Mouse (Mus musculus) neural tube, embryonic 15.5 days (tissue): ENCODE data around the gene Tespa1. TPM values are rescaled to one million over a fixed set of nuclear protein-coding genes. Genes with fewer than 3 reads are reported as not detected.
"Not testable (repeated sequence)": the region's sequence is repeated elsewhere in the genome, so short reads cannot be mapped to it uniquely, and the experiment has no call there.

ENCODE experiments used
- ATAC-seq: fragments of 200-750 bp; cut with Nextera tagmentation; 2 replicates; pipeline ENCODE4 v1.8.0; 2017; ENCODE audit warnings: mild to moderate bottlenecking, moderate TSS enrichment, moderate library complexity; ENCODE audit not compliant: low FRiP score
- H3K27ac ChIP-seq: fragments of 300-500 bp; sonication (generic); replicated peaks from 2 replicates; pipeline ENCODE4 v1.5.1; 2015; ENCODE audit warnings: mild to moderate bottlenecking, inconsistent platforms
- H3K27me3 ChIP-seq: fragments of 300-500 bp; sonication (generic); replicated peaks from 2 replicates; pipeline ENCODE4 v1.6.1; 2015; ENCODE audit warnings: inconsistent platforms
- H3K36me3 ChIP-seq: fragments of 300-500 bp; sonication (generic); 2 replicates; pipeline ENCODE4 v1.6.1; 2015; ENCODE audit warnings: inconsistent platforms
- H3K4me1 ChIP-seq: fragments of 300-500 bp; sonication (generic); 2 replicates; pipeline ENCODE4 v1.6.1; 2015; ENCODE audit warnings: inconsistent platforms
- H3K4me2 ChIP-seq: fragments of 300-500 bp; sonication (generic); 2 replicates; pipeline ENCODE4 v1.6.1; 2015; ENCODE audit warnings: inconsistent platforms, mild to moderate bottlenecking, moderate library complexity
- H3K4me3 ChIP-seq: fragments of 300-500 bp; sonication (generic); replicated peaks from 2 replicates; pipeline ENCODE4 v1.5.1; 2015; ENCODE audit warnings: mild to moderate bottlenecking, inconsistent platforms
- H3K9ac ChIP-seq: fragments of 300-500 bp; sonication (generic); replicated peaks from 2 replicates; pipeline ENCODE4 v1.6.1; 2015; ENCODE audit warnings: mild to moderate bottlenecking, inconsistent platforms
- H3K9me3 ChIP-seq: fragments of 300-500 bp; sonication (generic); replicated peaks from 2 replicates; pipeline ENCODE4 v1.6.1; 2016; ENCODE audit warnings: inconsistent platforms
- WGBS: fragments of 180-500 bp; shearing (Covaris S2); methylation state at CpG from one replicate; pipeline ENCODE4 v1.1.7; 2015; ENCODE audit warnings: mixed read lengths; 5-methylcytosine and 5-hydroxymethylcytosine counted together
- polyA plus RNA-seq: library from polyadenylated mRNA; unstranded; fragments of >200 nt; fragmentation: Nextera tagmentation; extraction: Ambion mirVana; gene quantifications from 2 replicates; pipeline ENCODE4 v1.2.1, GENCODE M21; 2015

Tespa1 gene
- polyA plus RNA-seq, 1 experiment from 2014 or later = 0.37 TPM

DNA sequence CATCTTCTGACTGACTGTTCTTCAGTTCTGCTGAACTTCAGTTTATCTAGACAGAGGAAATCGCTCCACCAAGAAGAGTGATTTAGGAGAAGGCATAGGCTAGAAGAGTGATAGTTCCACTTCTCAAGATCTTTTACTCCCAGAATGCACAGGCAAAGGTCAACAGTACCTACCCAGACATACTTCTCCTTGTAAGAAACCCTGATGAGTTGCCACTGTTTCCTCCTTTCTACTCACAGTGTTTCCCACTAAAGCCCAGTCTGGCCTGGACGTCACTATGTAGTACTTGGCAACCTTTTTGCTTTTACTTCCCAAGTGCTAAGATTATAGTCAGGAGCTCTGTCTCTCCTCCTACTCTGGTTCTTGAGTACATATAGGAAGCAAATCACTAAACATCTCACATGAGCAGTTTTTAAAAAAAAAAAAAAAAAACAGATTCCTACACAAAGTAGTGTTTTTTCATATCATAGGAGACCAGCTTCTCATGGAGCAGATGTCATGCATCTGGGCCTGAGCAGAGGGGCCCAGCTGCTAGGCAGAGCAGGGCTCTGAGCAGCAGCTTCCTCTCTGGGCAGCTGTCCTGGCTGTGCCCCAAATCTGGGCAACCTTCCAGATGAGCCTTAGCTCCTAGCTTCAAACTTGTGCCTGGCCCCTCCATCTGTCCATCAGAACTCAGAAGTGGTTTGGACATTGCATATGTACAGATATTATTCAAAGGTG, 8.4 kb upstream of the Tespa1 start:
- Histone ChIP-seq H3K9me3 (no peaks in the 10 kb centered on the region), H3K27ac (no peak overlapping the region), H3K36me3 (no peaks in the 10 kb centered on the region), H3K9ac (no peak overlapping the region), H3K4me3 (no peak overlapping the region), H3K27me3 (no peaks in the 10 kb centered on the region), H3K4me2 (no peak overlapping the region), H3K4me1 (no peaks in the 10 kb centered on the region)
- WGBS = 71% methylated on average over 2 of the region's 2 CpGs
- ATAC-seq = no peak

GRCm38 (mm10) chr10:130315846-130316245, 6.8 kb upstream of the Tespa1 start:
- no peak overlapping the region for H3K27ac ChIP-seq
- no peak for ATAC-seq
- no peaks in the 10 kb centered on the region for H3K36me3 ChIP-seq
- H3K27me3 ChIP-seq = no peaks in the 10 kb centered on the region
- H3K4me1 ChIP-seq = no peaks in the 10 kb centered on the region
- H3K9ac ChIP-seq = no peak overlapping the region
- no peaks in the 10 kb centered on the region for H3K9me3 ChIP-seq
- H3K4me3 ChIP-seq = no peak overlapping the region
- H3K4me2 ChIP-seq = no peak overlapping the region

GRCm38 (mm10) chr10:130318720-130319119, 4.0 kb upstream of the Tespa1 start:
- H3K4me2 ChIP-seq = no peak overlapping the region
- H3K9me3 ChIP-seq = no peaks in the 10 kb centered on the region
- no peaks in the 10 kb centered on the region for H3K36me3 ChIP-seq
- no peak for ATAC-seq
- H3K4me3 ChIP-seq = no peak overlapping the region
- H3K27me3 ChIP-seq = no peaks in the 10 kb centered on the region
- H3K4me1 ChIP-seq = no peaks in the 10 kb centered on the region
- no peak overlapping the region for H3K9ac ChIP-seq
- WGBS = 84% methylated on average over 4 of the region's 4 CpGs
- no peak overlapping the region for H3K27ac ChIP-seq

GRCm38 (mm10) chr10:130320715-130321114, 2.0 kb upstream of the Tespa1 start:
- no peaks in the 10 kb centered on the region for H3K9me3 ChIP-seq
- WGBS = 90% methylated on average over 2 of the region's 2 CpGs
- no peak overlapping the region for H3K4me2 ChIP-seq
- H3K36me3 ChIP-seq = no peaks in the 10 kb centered on the region
- H3K27ac ChIP-seq = no peak overlapping the region
- no peak for ATAC-seq
- no peak overlapping the region for H3K4me3 ChIP-seq
- H3K27me3 ChIP-seq = no peaks in the 10 kb centered on the region
- no peak overlapping the region for H3K9ac ChIP-seq
- H3K4me1 ChIP-seq = no peaks in the 10 kb centered on the region

DNA sequence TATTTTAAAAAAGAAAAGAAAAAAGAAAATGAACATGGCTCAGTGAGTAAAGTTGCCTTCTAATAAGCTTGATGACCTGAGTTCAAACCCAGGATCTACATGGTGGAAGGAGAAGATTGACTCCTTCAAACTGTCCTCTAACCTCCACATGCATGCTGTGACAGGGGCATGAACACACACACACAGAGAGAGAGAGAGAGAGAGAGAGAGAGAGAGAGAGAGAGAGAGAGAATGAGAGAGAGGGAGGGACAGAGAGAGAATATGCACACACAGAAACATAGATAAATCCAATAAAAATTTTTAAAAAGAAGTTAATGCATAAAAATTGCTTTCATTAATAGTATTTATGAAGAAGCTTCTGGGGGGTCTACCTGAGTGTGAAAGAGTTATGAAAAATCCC, 608 bp upstream of the Tespa1 start:
- H3K4me3 ChIP-seq = no peak overlapping the region
- no peaks in the 10 kb centered on the region for H3K36me3 ChIP-seq
- no peak overlapping the region for H3K4me2 ChIP-seq
- H3K27ac ChIP-seq = no peak overlapping the region
- H3K4me1 ChIP-seq = no peaks in the 10 kb centered on the region
- no peak for ATAC-seq
- H3K9me3 ChIP-seq = no peaks in the 10 kb centered on the region
- no peaks in the 10 kb centered on the region for H3K27me3 ChIP-seq
- no peak overlapping the region for H3K9ac ChIP-seq

- ATAC-seq = no peak
- Histone ChIP-seq H3K36me3 (no peaks in the 10 kb centered on the region), H3K27me3 (no peaks in the 10 kb centered on the region), H3K27ac (no peak overlapping the region), H3K4me1 (no peaks in the 10 kb centered on the region), H3K9ac (no peak overlapping the region), H3K9me3 (no peaks in the 10 kb centered on the region), H3K4me3 (no peak overlapping the region), H3K4me2 (no peak overlapping the region)
- WGBS = 93% methylated on average over 4 of the region's 4 CpGs
Measured at GRCm38 (mm10) chr10:130324243-130324642, 1.6 kb downstream of the Tespa1 start.

DNA sequence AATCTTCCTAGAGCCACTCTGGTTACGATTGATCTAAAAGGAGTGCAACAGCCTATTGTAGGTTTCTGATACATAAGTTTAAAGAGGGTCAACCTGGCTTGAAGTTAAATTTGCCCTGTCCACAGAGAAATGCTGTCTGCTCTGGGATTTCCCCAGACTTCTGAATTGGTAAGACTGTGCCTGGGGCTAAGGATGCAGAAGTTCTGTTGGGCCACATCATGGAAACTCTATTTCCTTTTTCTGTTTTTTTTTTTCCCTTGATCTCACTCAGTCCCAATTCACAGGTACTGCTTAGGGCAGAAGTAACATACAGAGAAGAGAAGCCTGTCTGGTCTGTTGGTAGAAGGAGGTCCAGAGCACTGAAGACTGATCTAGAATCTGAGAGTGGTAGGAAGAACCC, 8.0 kb downstream of the Tespa1 start:
- Histone ChIP-seq H3K9me3 (no peaks in the 10 kb centered on the region), H3K4me2 (no peak overlapping the region), H3K27me3 (no peaks in the 10 kb centered on the region), H3K36me3 (no peaks in the 10 kb centered on the region), H3K4me1 (no peaks in the 10 kb centered on the region), H3K27ac (no peak overlapping the region), H3K9ac (no peak overlapping the region), H3K4me3 (no peak overlapping the region)
- 92% methylated on average over 1 of the region's 1 CpGs for WGBS
- no peak for ATAC-seq

- no peak overlapping the region for H3K4me3 ChIP-seq
- ATAC-seq = no peak
- no peaks in the 10 kb centered on the region for H3K36me3 ChIP-seq
- no peaks in the 10 kb centered on the region for H3K9me3 ChIP-seq
- 93% methylated on average over 1 of the region's 1 CpGs for WGBS
- H3K27ac ChIP-seq = no peak overlapping the region
- H3K4me2 ChIP-seq = no peak overlapping the region
- H3K4me1 ChIP-seq = no peaks in the 10 kb centered on the region
- no peaks in the 10 kb centered on the region for H3K27me3 ChIP-seq
- no peak overlapping the region for H3K9ac ChIP-seq
Measured at GRCm38 (mm10) chr10:130336385-130336784, 13.7 kb downstream of the Tespa1 start.

DNA sequence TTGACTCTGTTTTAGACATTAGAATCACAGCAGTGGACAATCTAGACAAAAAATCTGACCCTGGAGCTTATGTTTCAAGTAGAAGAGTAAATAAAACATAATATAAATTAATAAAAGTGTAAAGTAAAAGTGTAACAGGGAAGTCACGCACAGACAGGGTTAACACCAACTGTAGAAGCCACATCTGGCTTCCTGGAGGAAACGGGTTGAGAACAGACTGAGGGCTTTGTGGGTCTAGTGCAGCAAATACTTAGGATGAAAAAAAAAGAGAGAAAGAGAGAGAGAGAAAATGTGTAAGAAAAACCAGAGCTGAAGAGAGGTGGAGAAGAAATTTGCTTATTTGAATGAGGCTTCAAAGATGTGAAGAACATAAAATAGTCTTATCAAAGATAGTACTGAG, 14.9 kb downstream of the Tespa1 start:
- no peak overlapping the region for H3K4me3 ChIP-seq

GRCm38 (mm10) chr10:130340050-130340449, 17.4 kb downstream of the Tespa1 start:
- H3K36me3 ChIP-seq, H3K9me3 ChIP-seq, H3K27me3 ChIP-seq, ATAC-seq, H3K27ac ChIP-seq, H3K9ac ChIP-seq, H3K4me2 ChIP-seq, H3K4me1 ChIP-seq, H3K4me3 ChIP-seq: not testable (repeated sequence)
- 93% methylated on average over 4 of the region's 4 CpGs for WGBS

More for the DNA sequence above, 14.9 kb downstream of the Tespa1 start:
- Histone ChIP-seq H3K4me1 (no peaks in the 10 kb centered on the region), H3K4me2 (no peak overlapping the region), H3K27me3 (no peaks in the 10 kb centered on the region), H3K36me3 (no peaks in the 10 kb centered on the region), H3K9ac (no peak overlapping the region), H3K9me3 (no peaks in the 10 kb centered on the region), H3K27ac (no peak overlapping the region)
- 74% methylated on average over 2 of the region's 2 CpGs for WGBS
- no peak for ATAC-seq

- H3K4me1 ChIP-seq = no peaks in the 10 kb centered on the region
- whole genome bisulfite sequencing = 97% methylated on average over 1 of the region's 1 CpGs
- ATAC-seq = no peak
- no peaks in the 10 kb centered on the region for H3K9me3 ChIP-seq
- no peak overlapping the region for H3K27ac ChIP-seq
- no peak overlapping the region for H3K9ac ChIP-seq
- H3K36me3 ChIP-seq = no peaks in the 10 kb centered on the region
- H3K27me3 ChIP-seq = no peaks in the 10 kb centered on the region
- H3K4me2 ChIP-seq = no peak overlapping the region
- H3K4me3 ChIP-seq = no peak overlapping the region
Measured at GRCm38 (mm10) chr10:130344056-130344455, 21.4 kb downstream of the Tespa1 start.

- no peak overlapping the region for H3K9ac ChIP-seq
- no peak overlapping the region for H3K4me3 ChIP-seq
- H3K9me3 ChIP-seq = no peaks in the 10 kb centered on the region
- no peaks in the 10 kb centered on the region for H3K4me1 ChIP-seq
- ATAC-seq = peak; percentile 84; the same call in 1 of the 2 replicates
- H3K27me3 ChIP-seq = no peaks in the 10 kb centered on the region
- no peak overlapping the region for H3K27ac ChIP-seq
- 64% methylated on average over 2 of the region's 2 CpGs for WGBS
- no peak overlapping the region for H3K4me2 ChIP-seq
- no peaks in the 10 kb centered on the region for H3K36me3 ChIP-seq
Measured at GRCm38 (mm10) chr10:130363438-130364164, 40.9 kb downstream of the Tespa1 start.
